Mouse (Mus musculus) layer of hippocampus, postnatal 25 days (tissue): ENCODE results near the gene Gm20867. TPM values are rescaled to one million over a fixed set of nuclear protein-coding genes. Genes with fewer than 3 reads are reported as not detected.
"Not testable (repeated sequence)": the region's sequence is repeated elsewhere in the genome, so short reads cannot be mapped to it uniquely, and the experiment has no call there.

Source experiments
- DNase-seq, 2 experiments: peaks; one replicate each; pipeline ENCODE4 v3.0.0; 2022; ENCODE audit warnings: mixed read lengths in 2 of 2, low spot score in 1 of 2; ENCODE audit errors: extremely low spot score in 1 of 2
- total RNA-seq, 2 experiments: library from RNA; stranded (reverse); gene quantifications; 2 replicates each; pipeline ENCODE4 v1.2.3; 2021

Gm20867 gene
- not detected for total RNA-seq

DNA sequence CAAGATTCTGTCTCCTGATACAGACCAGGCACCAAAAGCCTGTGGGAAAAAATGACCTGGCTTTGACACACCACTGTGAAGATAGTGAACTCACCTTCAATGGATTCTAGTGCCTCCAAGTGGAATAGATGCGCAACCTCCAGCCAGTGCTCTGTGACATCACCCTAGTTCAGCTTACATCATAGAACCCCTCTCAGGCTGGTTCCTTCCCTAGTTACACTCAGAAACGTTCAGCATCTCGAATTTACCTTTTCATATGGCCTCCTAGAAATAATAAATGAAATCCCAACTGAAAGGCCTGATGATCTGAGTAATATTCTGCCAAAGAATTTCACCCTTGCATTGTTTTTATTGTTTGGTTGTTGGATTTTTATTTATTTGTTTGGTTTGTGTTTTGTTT is at the start of gene Gm20867:
Gene Gm20867, minus strand, starts transcription at position 101 of the 400 bp plus-strand sequence.
- DNase-seq = not testable (repeated sequence)

Other genes with a start within 250 kb of the Gm20867 start
- gene Gm29564, start 249.8 kb upstream of the Gm20867 start, total RNA-seq = not detected